Mouse (Mus musculus): ENCODE measurements at regions not wholly inside any gene's neighbourhood (a gene's known extent, or its start where the extent isn't known, plus 50 kb on each side); places are given as distances from the start of the nearest gene placed in this dataset.

GRCm38 (mm10) chr8:48896687-48897086 is 52.9 kb upstream of the Tenm3 start:
- Histone ChIP-seq H3K36me3 (ENCODE audit: control insufficient read depth, insufficient read depth) (no peaks in the 10 kb centered on the region), H3K27me3 (ENCODE audit: control insufficient read depth, insufficient read depth, insufficient read length) (no peaks in the 10 kb centered on the region), H3K79me2 (ENCODE audit: control insufficient read depth, insufficient read depth) (no peaks in the 10 kb centered on the region), H3K4me3 (no peak overlapping the region), H3K4me2 (ENCODE audit: low read depth) (no peak overlapping the region), H3ac (ENCODE audit: control insufficient read depth, insufficient read length) (no peak overlapping the region)
- TF ChIP-seq MAX (IDR thresholded peaks at IDR 0.05; ENCODE audit: low read depth) (no peak), MYOD1 (IDR thresholded peaks at IDR 0.05; ENCODE audit: control insufficient read depth in 1 of 3, insufficient read length in 2 of 3, low read depth in 2 of 3) (no peak), USF1 (IDR thresholded peaks at IDR 0.05; ENCODE audit: low read depth) (no peak), REST (IDR thresholded peaks at IDR 0.05; ENCODE audit: insufficient read depth, insufficient read length) (no peak), POLR2AphosphoS2 (IDR thresholded peaks at IDR 0.05; ENCODE audit: insufficient read length, low read depth) (no peak), POLR2A (IDR thresholded peaks at IDR 0.05; ENCODE audit: insufficient read length, low read depth) (no peak), TCF12 (IDR thresholded peaks at IDR 0.05; ENCODE audit: insufficient read depth, poor library complexity, severe bottlenecking) (no peak), CEBPB (IDR thresholded peaks at IDR 0.05; ENCODE audit: insufficient read depth, poor library complexity, severe bottlenecking) (no peak), MYOG (IDR thresholded peaks at IDR 0.05; ENCODE audit: control insufficient read depth in 1 of 3, insufficient read depth in 1 of 3, insufficient read length in 2 of 3, low read depth in 2 of 3) (no peak), TCF3 (IDR thresholded peaks at IDR 0.05; ENCODE audit: insufficient read length, low read depth) (no peak), SRF (IDR thresholded peaks at IDR 0.05; ENCODE audit: control insufficient read depth, insufficient read length, low read depth) (no peak)

- no peak for TF ChIP-seq TCF12 (IDR thresholded peaks at IDR 0.05; ENCODE audit: insufficient read depth, poor library complexity, severe bottlenecking)
- Histone ChIP-seq H3K27me3 (ENCODE audit: control insufficient read depth, insufficient read depth, insufficient read length) (no peaks in the 10 kb centered on the region), H3ac (ENCODE audit: control insufficient read depth, insufficient read length) (no peak overlapping the region), H3K4me3 (no peak overlapping the region), H3K36me3 (ENCODE audit: control insufficient read depth, insufficient read depth) (no peaks in the 10 kb centered on the region), H3K79me2 (ENCODE audit: control insufficient read depth, insufficient read depth) (no peaks in the 10 kb centered on the region), H3K4me2 (ENCODE audit: low read depth) (no peak overlapping the region)
These were observed 52.5 kb upstream of the Tenm3 start for GRCm38 (mm10) chr8:48896251-48896650.

GRCm38 (mm10) chr8:48895586-48895985 is 51.8 kb upstream of the Tenm3 start:
- Histone ChIP-seq H3K27me3 (ENCODE audit: control insufficient read depth, insufficient read depth, insufficient read length) (no peaks in the 10 kb centered on the region), H3ac (ENCODE audit: control insufficient read depth, insufficient read length) (no peak overlapping the region), H3K4me3 (no peak overlapping the region), H3K4me2 (ENCODE audit: low read depth) (no peak overlapping the region), H3K36me3 (ENCODE audit: control insufficient read depth, insufficient read depth) (no peaks in the 10 kb centered on the region), H3K79me2 (ENCODE audit: control insufficient read depth, insufficient read depth) (no peaks in the 10 kb centered on the region)
- TF ChIP-seq REST (IDR thresholded peaks at IDR 0.05; ENCODE audit: insufficient read depth, insufficient read length), result no peak
- TF ChIP-seq USF1 (IDR thresholded peaks at IDR 0.05; ENCODE audit: low read depth), result no peak

Data from myocyte (in vitro differentiated cells).